Mouse (Mus musculus): ENCODE measurements around the gene Capzb. TPM values are rescaled to one million over a fixed set of nuclear protein-coding genes. Genes with fewer than 3 reads are reported as not detected.

Gene Capzb
- total and polyA plus RNA-seq, 2 experiments from 2014 or later, result 108 to 309 TPM

- H3K27ac ChIP-seq (ENCODE audit: low read depth, low read length), result no peak overlapping the region
- no peaks in the 10 kb centered on the region for H3K27me3 ChIP-seq (ENCODE audit: insufficient read depth, low read length)
- H3K36me3 ChIP-seq (ENCODE audit: insufficient read depth, low read length), result peaks cover 34% of the 10 kb centered on the region
- peaks cover under 1% of the 10 kb centered on the region; the same call in 1 of the 2 replicates for H3K4me1 ChIP-seq (ENCODE audit: insufficient read depth, low read length)
- 88% methylated on average over 8 of the region's 8 CpGs for WGBS
- no peak for TF ChIP-seq CTCF (IDR thresholded peaks at IDR 0.05)
- H3K4me3 ChIP-seq (ENCODE audit: low read depth, low read length), result no peak overlapping the region
- no peaks in the 10 kb centered on the region for H3K9me3 ChIP-seq (ENCODE audit: low read length)
- ATAC-seq (ENCODE audit: low FRiP score), result no peak
- no peak for DNase-seq (ENCODE audit: low spot score)
- no peak overlapping the region for H3K9ac ChIP-seq (replicated peaks; ENCODE audit: low read length, poor library complexity, severe bottlenecking)
- H3K4me2 ChIP-seq (ENCODE audit: low read depth, low read length, poor library complexity, severe bottlenecking), result no peak overlapping the region
These were observed 64.0 kb downstream of the Capzb start for GRCm38 (mm10) chr4:139256708-139257107.

DNA sequence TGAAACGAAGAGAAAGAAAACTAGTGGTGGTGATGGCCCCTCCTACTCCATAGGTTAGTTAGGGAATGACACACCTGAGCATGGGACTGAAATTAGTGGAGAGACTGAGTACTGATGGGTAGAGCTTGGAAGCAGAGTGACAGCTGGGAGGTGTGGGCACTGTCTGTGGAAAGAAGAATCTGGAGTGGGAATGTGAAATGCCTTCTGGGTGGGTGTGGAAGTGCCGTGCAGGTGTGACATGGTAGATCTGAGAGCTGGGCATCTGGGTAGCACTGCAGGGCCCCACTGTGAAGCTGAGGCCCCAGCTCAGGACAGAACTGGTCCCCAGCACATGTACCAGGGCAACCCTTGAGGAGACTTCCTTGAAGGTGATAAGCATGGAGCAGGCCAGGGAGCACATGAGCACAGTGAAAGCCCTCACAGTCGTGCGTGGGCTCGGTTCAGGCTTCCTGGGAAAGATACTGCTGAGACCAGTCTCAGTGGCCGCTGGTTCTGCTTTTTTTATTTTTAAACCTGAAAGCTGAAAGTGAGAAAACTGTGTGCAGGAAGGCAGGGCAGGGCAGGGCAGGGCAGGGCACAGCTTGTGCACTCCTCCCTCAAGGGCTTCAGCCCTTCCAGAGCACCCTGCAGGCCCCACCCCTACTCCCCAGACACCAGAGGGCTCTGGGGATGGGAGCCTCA is 66.1 kb downstream of the Capzb start:
- no peak for DNase-seq (ENCODE audit: low spot score)
- TF ChIP-seq CTCF (IDR thresholded peaks at IDR 0.05), result no peak
- Histone ChIP-seq H3K9me3 (ENCODE audit: low read length) (no peaks in the 10 kb centered on the region), H3K27me3 (ENCODE audit: insufficient read depth, low read length) (no peaks in the 10 kb centered on the region), H3K9ac (replicated peaks; ENCODE audit: low read length, poor library complexity, severe bottlenecking) (no peak overlapping the region), H3K4me3 (ENCODE audit: low read depth, low read length) (no peak overlapping the region), H3K27ac (ENCODE audit: low read depth, low read length) (no peak overlapping the region; the same call in 1 of the 2 replicates), H3K4me1 (ENCODE audit: insufficient read depth, low read length) (no peaks in the 10 kb centered on the region), H3K4me2 (ENCODE audit: low read depth, low read length, poor library complexity, severe bottlenecking) (no peak overlapping the region), H3K36me3 (ENCODE audit: insufficient read depth, low read length) (peaks cover 54% of the 10 kb centered on the region)
- no peak for ATAC-seq (ENCODE audit: low FRiP score)
- WGBS, result 85% methylated on average over 6 of the region's 6 CpGs

DNA sequence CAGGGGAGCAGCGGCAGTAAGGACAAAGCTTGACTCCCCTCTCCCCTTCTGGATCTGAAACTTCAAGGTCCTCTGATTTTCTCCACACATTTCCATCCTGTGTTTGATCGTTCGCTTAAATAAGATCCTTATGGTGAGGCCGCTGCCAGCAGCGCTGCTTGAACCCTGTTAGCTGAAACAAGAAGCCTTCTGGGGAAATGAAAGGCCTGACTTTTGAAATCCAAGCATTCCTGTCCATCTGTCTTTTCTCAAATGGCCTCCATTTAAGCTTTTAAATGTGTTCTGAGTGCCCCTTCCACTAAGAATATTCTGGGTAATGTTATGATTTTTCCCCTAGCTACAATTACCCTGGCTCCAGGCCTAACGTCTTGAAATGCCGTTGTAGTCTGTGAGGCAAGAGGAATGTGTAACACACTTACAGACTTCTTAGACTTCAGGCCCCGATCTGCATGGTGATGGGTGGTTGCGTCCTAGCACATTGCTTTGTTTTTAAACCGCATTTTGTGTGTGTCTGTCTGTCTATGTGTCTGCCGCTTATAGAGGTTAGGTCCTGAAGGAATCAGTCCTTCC is 66.7 kb downstream of the Capzb start:
- Histone ChIP-seq H3K27ac (ENCODE audit: low read depth, low read length) (no peak overlapping the region), H3K27me3 (ENCODE audit: insufficient read depth, low read length) (no peaks in the 10 kb centered on the region), H3K9ac (replicated peaks; ENCODE audit: low read length, poor library complexity, severe bottlenecking) (no peak overlapping the region), H3K36me3 (ENCODE audit: insufficient read depth, low read length) (peaks cover 58% of the 10 kb centered on the region), H3K9me3 (ENCODE audit: low read length) (no peaks in the 10 kb centered on the region), H3K4me1 (ENCODE audit: insufficient read depth, low read length) (no peaks in the 10 kb centered on the region), H3K4me2 (ENCODE audit: low read depth, low read length, poor library complexity, severe bottlenecking) (no peak overlapping the region), H3K4me3 (ENCODE audit: low read depth, low read length) (no peak overlapping the region)
- ATAC-seq (ENCODE audit: low FRiP score), result no peak
- no peak for TF ChIP-seq CTCF (IDR thresholded peaks at IDR 0.05)
- 85% methylated on average over 11 of the region's 11 CpGs for WGBS
- DNase-seq (ENCODE audit: low spot score), result no peak

GRCm38 (mm10) chr4:139262981-139263380 is 70.3 kb downstream of the Capzb start:
- TF ChIP-seq CTCF (IDR thresholded peaks at IDR 0.05), result no peak
- Histone ChIP-seq H3K9ac (replicated peaks; ENCODE audit: low read length, poor library complexity, severe bottlenecking) (no peak overlapping the region), H3K4me3 (ENCODE audit: low read depth, low read length) (no peak overlapping the region), H3K27ac (ENCODE audit: low read depth, low read length) (no peak overlapping the region), H3K9me3 (ENCODE audit: low read length) (no peaks in the 10 kb centered on the region), H3K36me3 (ENCODE audit: insufficient read depth, low read length) (peaks cover 63% of the 10 kb centered on the region), H3K27me3 (ENCODE audit: insufficient read depth, low read length) (no peaks in the 10 kb centered on the region), H3K4me1 (ENCODE audit: insufficient read depth, low read length) (no peaks in the 10 kb centered on the region), H3K4me2 (ENCODE audit: low read depth, low read length, poor library complexity, severe bottlenecking) (no peak overlapping the region)
- WGBS, result 88% methylated on average over 6 of the region's 6 CpGs
- ATAC-seq (ENCODE audit: low FRiP score), result no peak
- no peak for DNase-seq (ENCODE audit: low spot score)

DNA sequence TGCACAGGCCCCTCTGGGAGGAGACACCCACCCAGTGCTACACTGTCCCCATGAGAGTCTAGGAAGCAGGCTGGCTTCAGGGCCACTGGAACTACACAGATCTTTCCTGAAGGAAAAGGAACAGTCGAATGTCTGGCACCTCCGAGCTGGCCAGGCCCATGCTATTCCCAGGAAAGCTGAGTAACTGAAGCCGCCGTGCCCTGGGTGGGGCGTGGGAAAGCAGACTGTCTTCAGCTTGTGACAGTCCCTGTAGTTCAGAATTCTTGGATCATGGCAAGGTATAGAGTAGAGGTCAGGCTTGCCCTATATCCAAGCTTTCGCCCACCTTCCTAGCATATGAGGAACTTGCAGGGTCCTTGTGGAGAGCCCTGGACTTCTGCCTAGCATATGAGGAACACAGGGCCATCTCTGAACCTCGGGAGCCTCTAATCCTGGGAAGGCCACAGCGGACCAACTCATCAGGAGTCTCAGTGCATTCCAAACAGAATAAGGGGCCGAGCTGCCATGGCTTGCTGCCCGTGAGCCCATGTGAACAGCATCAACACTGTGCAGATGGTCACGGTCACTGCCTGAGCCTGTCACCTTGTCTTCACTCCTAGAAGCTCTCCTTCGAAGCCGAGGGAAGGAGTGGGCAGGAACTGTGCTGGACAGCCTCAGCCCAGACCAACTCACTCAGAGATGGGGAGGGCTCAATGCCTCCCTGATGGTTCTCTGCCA is 73.2 kb downstream of the Capzb start:
- DNase-seq (ENCODE audit: low spot score), result peak; percentile 47
- no peak overlapping the region for H3K4me2 ChIP-seq (ENCODE audit: low read depth, low read length, poor library complexity, severe bottlenecking)
- no peaks in the 10 kb centered on the region for H3K27me3 ChIP-seq (ENCODE audit: insufficient read depth, low read length)
- 79% methylated on average over 13 of the region's 13 CpGs for WGBS
- H3K36me3 ChIP-seq (ENCODE audit: insufficient read depth, low read length), result peaks cover 48% of the 10 kb centered on the region
- no peak overlapping the region for H3K4me3 ChIP-seq (ENCODE audit: low read depth, low read length)
- no peaks in the 10 kb centered on the region for H3K9me3 ChIP-seq (ENCODE audit: low read length)
- no peak overlapping the region for H3K9ac ChIP-seq (replicated peaks; ENCODE audit: low read length, poor library complexity, severe bottlenecking)
- H3K4me1 ChIP-seq (ENCODE audit: insufficient read depth, low read length), result no peaks in the 10 kb centered on the region
- ATAC-seq (ENCODE audit: low FRiP score), result peak; percentile 69
- no peak overlapping the region for H3K27ac ChIP-seq (ENCODE audit: low read depth, low read length)
- no peak for TF ChIP-seq CTCF (IDR thresholded peaks at IDR 0.05)

GRCm38 (mm10) chr4:139266500-139266865 is 73.8 kb downstream of the Capzb start:
- Histone ChIP-seq H3K9me3 (ENCODE audit: low read length) (no peaks in the 10 kb centered on the region), H3K27ac (ENCODE audit: low read depth, low read length) (no peak overlapping the region), H3K36me3 (ENCODE audit: insufficient read depth, low read length) (peaks cover 46% of the 10 kb centered on the region), H3K4me2 (ENCODE audit: low read depth, low read length, poor library complexity, severe bottlenecking) (no peak overlapping the region), H3K27me3 (ENCODE audit: insufficient read depth, low read length) (no peaks in the 10 kb centered on the region), H3K4me3 (ENCODE audit: low read depth, low read length) (no peak overlapping the region), H3K4me1 (ENCODE audit: insufficient read depth, low read length) (no peaks in the 10 kb centered on the region), H3K9ac (replicated peaks; ENCODE audit: low read length, poor library complexity, severe bottlenecking) (no peak overlapping the region)
- ATAC-seq (ENCODE audit: low FRiP score) (no peak), DNase-seq (ENCODE audit: low spot score) (no peak)
- WGBS, result 71% methylated on average over 7 of the region's 7 CpGs
- no peak for TF ChIP-seq CTCF (IDR thresholded peaks at IDR 0.05)

Measured in midbrain, postnatal 0 days (tissue).